15 mouse cellular contexts compared by ENCODE assay signal in genomic region chr5:48931881-48932280, GRCm38 (mm10).
"Had no signal": no experiment of that assay in that cellular context is flagged by ENCODE, and none has a peak within 500 bp of the region (broad histone marks: within the 10 kb centered on the region; RNA-seq: fewer than 3 reads in every experiment).

No protein-coding gene starts in this region.

- DNase-seq: retina, postnatal 1 day; right cerebral cortex, adult 18-20 months; right cerebral cortex, postnatal 14 days; right cerebral cortex, postnatal 25 days; right cerebral cortex, postnatal 4 days; spleen, adult 18-20 months; thymus, adult 18-20 months; thymus, adult 2 months; thymus, postnatal 25 days; thymus, postnatal 36 days; thymus, postnatal 4 days had no signal

- H3K4me1 ChIP-seq: neural tube, embryonic 12.5 days; neural tube, embryonic 13.5 days; stomach, embryonic 15.5 days had no signal

- H3K27ac ChIP-seq: neural tube, embryonic 12.5 days; neural tube, embryonic 13.5 days; stomach, embryonic 15.5 days; stomach, postnatal 0 days had no signal

- H3K36me3 ChIP-seq: neural tube, embryonic 12.5 days; neural tube, embryonic 13.5 days; stomach, embryonic 15.5 days had no signal

- H3K4me3 ChIP-seq: neural tube, embryonic 12.5 days; neural tube, embryonic 13.5 days; stomach, embryonic 15.5 days had no signal

- H3K4me2 ChIP-seq: neural tube, embryonic 12.5 days; neural tube, embryonic 13.5 days; stomach, embryonic 15.5 days had no signal

- H3K27me3 ChIP-seq: neural tube, embryonic 12.5 days; neural tube, embryonic 13.5 days; stomach, embryonic 15.5 days had no signal

- H3K9me3 ChIP-seq: neural tube, embryonic 12.5 days; neural tube, embryonic 13.5 days; stomach, embryonic 15.5 days had no signal

- H3K9ac ChIP-seq: neural tube, embryonic 12.5 days; neural tube, embryonic 13.5 days; stomach, embryonic 15.5 days had no signal
